Mouse (Mus musculus): Measurements from ENCODE around the gene Rae1.

The Rae1 gene

DNA sequence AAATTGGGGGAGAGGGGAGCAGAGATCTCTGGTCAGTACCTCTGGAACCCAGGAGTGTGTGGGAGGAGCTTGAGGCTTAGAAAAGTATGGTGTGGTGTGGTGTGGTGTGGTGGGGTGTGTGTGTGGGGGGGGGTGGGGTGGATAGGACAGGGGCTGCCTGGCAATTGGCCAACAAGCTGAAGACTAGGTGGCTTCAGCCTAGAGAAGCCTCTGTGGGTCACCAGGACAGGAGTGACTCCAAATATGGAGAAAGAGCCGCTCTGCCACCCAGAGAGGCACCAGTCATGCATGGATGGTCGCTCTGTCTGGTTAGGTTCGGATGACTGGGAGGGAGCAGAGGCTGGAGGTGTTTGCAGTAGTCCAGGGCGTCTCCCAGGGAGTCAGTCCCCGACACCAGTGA is 47.6 kb downstream of the Rae1 start:
- TF ChIP-seq GATA4 (IDR thresholded peaks at IDR 0.05; ENCODE audit: insufficient replicate concordance, low read length), result no peak

DNA sequence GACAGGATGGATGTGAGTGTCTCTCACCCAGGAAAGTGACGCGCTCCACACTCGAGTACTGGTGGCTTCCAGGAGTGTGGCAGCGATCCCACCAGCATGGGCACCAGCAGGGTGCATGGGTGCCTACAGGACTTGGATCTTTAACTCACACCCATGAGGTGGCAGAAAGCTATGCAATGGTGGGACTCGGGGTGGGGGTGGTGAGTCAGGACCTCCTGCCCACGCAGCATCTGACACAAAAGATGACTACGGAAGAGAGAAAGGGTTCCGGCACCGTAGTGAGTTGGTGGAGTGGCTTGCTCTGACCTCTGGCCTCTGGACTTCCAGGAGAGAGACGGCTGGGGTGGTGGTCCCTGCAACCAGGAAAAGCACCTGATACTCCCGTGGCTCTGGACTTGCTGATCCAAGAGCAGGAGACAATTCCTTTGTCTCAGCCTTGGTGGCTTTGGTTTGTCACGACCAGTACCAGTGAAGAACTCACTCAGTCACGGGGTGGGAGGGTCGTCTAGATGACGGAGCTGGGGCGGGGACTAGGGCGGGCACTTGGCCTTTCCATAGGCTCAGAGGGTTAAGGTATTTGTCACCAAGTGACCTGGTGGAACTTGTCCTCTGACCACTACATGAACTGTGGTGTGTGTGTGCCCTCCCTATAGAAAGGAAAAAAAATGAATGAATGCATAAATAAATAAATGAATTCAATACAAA is 48.3 kb downstream of the Rae1 start:
- TF ChIP-seq GATA4 (IDR thresholded peaks at IDR 0.05; ENCODE audit: insufficient replicate concordance, low read length), result no peak

DNA sequence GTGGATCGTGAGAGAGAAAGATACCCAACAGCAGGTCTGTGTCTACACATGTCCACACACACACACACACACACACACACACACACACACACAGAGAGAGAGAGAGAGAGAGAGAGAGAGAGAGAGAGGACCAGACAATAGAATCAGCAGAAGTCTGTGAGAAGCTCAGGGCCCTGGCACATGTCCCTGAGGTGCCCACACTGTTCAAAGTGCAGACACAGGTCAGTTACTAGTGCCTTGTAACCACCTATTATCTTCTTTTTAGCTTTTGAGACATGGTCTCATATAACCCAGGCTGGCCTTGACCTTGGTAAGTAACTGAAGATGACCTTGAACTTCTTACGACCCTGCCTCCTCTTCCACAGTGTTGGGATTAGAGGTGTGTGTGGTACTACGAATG is 49.3 kb downstream of the Rae1 start:
- TF ChIP-seq GATA4 (IDR thresholded peaks at IDR 0.05; ENCODE audit: insufficient replicate concordance, low read length), result no peak

DNA sequence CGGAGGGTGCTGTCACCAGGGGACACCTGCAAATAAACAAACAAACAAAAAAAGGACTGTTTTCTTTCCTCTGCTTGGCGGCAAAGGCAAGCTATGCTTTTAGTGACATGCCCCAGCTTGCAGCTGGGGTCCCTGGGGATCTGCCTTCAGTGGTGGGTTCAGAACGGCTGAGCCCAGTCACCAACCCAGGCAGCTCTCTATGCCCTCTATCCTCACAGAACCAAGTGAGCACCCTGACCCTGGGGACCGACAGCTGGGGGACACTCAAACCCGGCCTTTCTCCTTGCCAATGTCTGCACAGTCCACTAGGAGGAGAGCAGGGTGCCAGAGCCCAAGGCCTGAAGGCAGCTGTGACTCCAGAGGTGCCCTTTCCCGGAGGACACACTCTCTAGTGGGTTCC is 49.9 kb downstream of the Rae1 start:
- no peak for TF ChIP-seq GATA4 (IDR thresholded peaks at IDR 0.05; ENCODE audit: insufficient replicate concordance, low read length)

DNA sequence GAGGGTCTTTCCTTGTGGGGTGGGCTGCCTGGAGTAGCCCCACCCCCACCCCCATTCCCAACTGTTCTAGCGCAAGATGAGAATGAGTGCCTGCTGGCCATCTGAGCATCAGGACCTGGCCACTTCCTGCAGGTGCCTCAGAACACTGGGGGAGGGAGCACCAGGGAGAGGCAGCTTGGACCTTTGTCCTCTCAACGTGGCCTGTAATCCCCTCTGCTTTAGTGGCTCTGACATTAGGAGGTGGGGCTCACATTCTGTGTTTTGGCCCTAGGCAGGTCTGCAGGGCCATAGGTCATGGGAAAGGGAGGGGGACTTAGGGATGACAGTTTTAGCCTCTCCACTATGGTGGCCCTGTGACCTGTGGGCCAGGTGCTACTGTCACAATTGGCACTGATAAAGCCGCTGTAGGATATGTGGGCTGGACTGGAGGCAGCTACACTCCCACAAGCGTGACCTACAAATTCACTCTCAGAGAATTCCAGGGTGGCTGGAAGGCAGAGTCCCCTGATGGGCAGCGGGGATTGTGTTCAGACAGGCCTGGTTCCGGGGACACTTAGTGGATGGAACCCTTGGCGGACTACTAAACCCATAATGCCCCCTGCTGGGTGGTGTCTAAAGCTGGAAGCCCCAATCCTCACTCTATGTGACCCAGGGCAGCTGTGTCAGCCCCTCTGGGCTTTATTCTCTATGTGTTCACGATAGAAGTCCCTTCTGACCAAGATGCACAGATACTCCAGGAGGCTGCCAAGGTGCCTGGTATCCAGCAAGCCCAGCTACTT is 50.9 kb downstream of the Rae1 start:
- no peak for TF ChIP-seq GATA4 (IDR thresholded peaks at IDR 0.05; ENCODE audit: insufficient replicate concordance, low read length)

DNA sequence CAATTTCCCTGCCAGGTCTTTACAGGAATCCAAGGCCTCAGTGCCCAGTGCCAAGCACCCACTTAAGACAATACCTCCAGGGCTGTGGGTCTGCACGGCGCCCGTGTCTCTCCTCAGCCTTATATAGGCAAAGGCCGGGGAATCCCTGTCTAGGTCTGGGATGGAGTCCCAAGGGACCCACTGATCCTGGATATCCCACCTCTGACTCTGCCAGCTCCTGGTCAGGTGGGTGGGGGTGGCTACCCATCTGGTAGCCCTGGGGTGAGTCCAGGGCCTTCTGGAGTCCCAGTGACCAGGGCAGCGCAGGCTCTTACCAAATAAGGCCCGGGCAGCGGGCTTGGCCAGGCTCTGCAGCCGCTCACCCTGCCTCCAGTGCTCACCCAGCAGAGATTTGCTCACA is 53.0 kb downstream of the Rae1 start:
- TF ChIP-seq GATA4 (IDR thresholded peaks at IDR 0.05; ENCODE audit: insufficient replicate concordance, low read length), result no peak

DNA sequence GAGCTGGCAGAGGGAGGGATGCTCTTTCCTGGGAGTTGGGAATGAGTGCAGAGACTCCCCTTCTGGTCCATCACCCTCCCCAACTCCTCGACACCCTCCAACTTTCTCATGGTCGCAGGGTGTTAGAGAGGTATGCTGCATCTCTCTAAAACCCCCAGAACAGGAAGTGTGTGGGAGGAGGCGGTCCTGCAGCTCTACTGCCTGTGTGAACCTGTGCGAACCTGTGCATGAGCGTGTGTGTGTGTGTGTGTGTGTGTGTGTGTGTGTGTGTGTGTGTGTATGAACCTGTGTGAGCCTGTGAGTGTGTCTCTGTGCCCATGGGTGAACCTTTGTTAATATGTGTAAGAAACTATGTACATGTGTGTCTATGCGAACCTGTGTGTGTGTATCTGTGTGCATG is 53.9 kb downstream of the Rae1 start:
- TF ChIP-seq GATA4 (IDR thresholded peaks at IDR 0.05; ENCODE audit: insufficient replicate concordance, low read length), result no peak

DNA sequence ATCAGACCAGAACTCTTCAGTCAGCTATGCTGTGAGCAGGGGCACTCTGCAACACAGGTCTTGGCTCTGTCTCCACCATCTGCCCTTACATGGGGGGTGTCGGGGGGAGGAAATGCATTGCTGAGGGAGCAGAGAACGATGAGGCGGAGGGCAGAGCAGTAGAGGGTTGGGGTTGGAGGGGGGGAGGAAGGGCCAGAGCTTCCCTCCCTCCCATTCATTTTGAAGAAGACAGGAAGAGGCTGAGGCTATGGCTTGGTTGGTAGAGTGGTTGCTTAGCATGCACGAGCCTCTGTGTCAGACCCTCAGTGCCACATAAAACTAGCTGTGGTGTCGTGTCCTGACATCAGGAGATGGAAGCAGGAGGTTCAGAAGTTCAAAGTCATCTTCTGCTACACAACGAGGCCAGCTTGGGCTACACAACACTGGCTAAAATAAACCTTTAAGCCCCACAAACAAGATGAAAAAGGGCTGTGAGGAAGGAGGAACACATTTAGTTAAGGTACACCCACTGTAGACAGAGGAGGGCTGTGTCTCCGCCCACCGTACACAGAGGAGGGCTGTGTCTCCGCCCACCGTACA is 56.5 kb downstream of the Rae1 start:
- no peak for TF ChIP-seq GATA4 (IDR thresholded peaks at IDR 0.05; ENCODE audit: insufficient replicate concordance, low read length)

DNA sequence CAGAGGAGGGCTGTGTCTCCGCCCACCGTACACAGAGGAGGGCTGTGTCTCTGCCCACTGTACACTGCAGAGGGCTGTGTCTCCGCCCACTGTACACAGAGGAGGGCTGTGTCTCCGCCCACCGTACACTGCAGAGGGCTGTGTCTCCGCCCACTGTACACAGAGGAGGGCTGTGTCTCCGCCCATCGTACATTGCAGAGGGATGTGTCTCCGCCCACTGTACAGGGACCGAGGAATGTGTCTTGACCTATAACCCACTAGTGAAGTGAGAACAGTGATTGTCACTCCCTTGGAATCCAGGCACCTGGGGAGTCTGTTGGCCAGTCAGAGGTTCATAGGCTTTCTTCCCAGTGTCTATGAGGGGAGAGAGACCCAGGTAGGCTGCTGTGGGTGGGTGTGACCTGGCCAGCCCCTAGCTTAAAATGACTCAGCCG is 57.0 kb downstream of the Rae1 start:
- no peak for TF ChIP-seq GATA4 (IDR thresholded peaks at IDR 0.05; ENCODE audit: insufficient replicate concordance, low read length)

DNA sequence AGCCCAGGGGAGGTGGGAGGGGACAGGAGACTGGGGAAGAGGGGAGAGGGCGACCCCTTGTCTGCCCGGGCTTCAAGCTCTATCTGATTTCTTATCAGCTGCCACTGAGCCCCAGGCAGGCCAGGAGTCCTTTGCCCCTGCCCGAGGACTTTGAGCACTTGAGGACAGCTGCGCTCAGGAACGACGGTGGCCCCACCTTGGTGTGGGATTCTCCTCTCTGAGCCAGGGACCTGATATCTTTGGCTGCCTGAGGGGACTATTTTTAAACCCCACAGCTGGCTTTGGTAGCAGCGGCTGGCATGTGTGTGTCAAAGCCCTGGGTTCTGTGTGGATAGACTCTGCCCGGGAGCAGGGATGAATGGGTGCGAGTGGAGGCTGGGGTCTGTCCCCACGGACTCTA is 57.7 kb downstream of the Rae1 start:
- no peak for TF ChIP-seq GATA4 (IDR thresholded peaks at IDR 0.05; ENCODE audit: insufficient replicate concordance, low read length)

DNA sequence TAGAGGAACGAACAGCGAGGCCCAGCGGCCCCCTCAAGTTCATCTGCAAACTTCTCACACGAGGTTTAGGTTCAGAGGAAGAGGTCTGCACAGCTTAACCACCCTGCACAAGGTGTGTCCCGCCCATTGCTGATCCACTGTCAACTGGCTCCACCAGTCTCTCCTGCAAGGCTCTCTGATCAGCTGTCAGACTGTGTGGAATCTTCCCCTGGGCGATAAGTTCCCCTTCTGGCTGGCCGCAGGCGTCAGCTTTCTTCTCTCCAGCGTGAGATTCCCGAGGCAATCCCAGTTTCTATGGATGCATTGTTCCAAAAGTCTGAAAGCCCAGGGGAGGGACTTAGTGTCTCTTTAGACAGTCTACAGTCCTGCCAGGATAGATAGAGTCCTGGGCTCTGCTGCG is 58.3 kb downstream of the Rae1 start:
- TF ChIP-seq GATA4 (IDR thresholded peaks at IDR 0.05; ENCODE audit: insufficient replicate concordance, low read length), result no peak

DNA sequence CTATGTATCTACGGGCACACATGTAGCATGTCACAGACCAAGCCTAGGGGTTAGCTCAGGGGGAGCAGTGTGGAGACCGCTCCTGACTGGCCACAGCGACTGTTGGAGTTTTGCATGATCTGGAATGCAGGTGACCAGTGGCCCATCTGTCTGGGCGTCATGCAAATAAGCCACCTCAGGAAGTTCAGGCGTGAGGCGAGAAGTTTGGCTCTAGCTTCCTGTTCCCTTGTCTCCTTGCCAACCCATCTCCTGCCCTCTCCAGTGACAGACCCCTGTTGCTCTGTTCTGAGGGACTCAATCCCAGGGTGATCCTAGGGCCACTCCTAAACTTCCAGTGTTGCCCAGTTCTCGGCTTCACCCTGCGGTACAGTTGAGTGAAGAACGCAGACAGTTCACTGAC is 60.5 kb downstream of the Rae1 start:
- TF ChIP-seq GATA4 (IDR thresholded peaks at IDR 0.05; ENCODE audit: insufficient replicate concordance, low read length), result no peak

DNA sequence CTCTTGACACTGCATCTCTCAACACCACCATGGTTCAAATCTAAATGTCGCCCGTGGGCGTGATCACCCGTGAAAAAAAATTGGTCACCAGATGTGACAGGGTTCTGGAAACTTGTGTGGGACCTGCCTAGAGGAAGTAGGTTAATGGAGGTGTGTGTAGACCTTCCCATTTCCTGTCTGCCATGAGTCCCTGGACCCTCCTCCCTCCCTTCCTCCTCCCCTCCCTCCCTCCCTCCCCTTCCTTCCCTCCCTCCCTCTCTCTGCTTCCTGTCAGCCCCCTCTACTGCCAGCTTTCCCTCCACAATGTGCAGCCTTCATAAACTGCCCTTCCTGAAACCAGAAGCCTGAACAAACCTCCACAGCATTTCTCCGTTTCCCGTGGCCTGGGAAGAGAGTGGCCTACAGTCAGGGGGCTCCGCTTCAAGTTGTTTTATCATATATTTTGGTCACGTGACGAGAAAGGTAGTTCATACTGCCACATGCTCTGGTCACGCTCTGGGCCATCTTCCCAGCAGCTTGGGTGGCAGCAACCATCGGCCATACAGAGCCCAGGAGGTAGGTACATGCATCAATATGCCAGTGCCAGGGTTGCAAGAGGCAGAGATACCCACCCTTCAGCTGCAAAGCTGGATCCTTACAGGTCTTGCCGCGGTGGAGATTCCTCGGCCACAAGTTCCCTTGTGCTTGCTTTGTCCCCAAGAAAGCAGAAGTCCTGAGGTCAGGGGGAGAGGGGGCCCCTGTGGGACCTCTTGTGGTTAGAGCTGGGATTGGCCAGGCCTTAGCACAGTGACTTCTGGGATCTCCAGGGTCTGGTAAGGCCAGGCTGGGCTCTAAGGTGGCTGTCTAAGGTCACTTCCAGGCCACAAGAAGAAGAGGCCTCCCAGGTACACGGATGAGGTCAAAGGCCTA is 61.8 kb downstream of the Rae1 start:
- TF ChIP-seq GATA4 (IDR thresholded peaks at IDR 0.05; ENCODE audit: insufficient replicate concordance, low read length), result no peak

DNA sequence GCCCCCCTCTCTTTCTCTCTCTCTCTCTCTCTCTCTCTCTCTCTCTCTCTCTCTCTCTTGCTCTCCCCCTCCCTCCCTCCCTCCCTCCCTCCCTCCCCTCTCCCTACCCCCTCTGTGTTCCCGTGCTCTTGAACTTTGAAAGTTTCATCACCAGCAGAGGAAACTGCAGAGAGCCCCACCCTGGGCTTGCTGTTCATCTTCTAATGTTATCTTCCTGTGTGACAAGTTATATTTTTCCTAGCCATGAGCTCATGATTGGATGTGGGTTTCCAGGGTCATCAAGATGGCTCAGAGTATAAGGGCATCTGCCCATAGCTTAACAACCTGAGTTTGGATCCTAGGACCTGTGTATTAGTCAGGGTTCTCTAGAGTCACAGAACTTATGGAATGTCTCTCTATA is 63.3 kb downstream of the Rae1 start:
- no peak for TF ChIP-seq GATA4 (IDR thresholded peaks at IDR 0.05; ENCODE audit: insufficient replicate concordance, low read length)

DNA sequence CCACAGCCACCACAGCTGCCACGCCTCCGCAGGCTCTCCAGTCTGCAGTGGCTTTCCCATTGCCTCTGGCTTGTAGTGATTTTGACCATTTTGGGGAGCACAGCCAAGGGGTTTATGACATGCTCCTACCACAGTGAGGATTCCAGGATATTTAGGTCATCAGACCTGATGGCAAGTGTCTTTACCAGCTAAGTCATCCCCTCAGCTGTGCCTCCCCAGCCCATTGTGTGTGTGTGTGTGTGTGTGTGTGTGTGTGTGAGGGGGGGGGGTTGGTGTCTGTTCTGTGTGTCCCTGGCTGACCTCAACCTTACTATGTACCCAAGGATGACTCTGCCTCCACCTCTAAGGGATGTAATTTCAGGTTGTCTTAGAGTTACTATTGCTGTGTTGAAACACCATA is 64.9 kb downstream of the Rae1 start:
- no peak for TF ChIP-seq GATA4 (IDR thresholded peaks at IDR 0.05; ENCODE audit: insufficient replicate concordance, low read length)

All from liver, adult (tissue).